Mouse (Mus musculus) heart, postnatal 0 days (tissue): ENCODE results near the gene Maml3. TPM values are rescaled to one million over a fixed set of nuclear protein-coding genes. Genes with fewer than 3 reads are reported as not detected.

Source experiments
- ATAC-seq: fragments of 200-750 bp; cut with Nextera tagmentation; 2 replicates; pipeline ENCODE4 v1.8.0; 2017; ENCODE audit warnings: low read depth, moderate number of reproducible peaks, moderate library complexity; ENCODE audit not compliant: insufficient read depth
- DNase-seq: peaks from one replicate; pipeline ENCODE4 v3.0.0-alpha.2; 2016; ENCODE audit warnings: low spot score
- H3K27ac ChIP-seq: fragments of 300-500 bp; sonication (generic); 2 replicates; pipeline ENCODE4 v1.5.1; 2014; ENCODE audit warnings: low read depth, mild to moderate bottlenecking
- H3K27me3 ChIP-seq: fragments of 300-500 bp; sonication (generic); 2 replicates; pipeline ENCODE4 v1.6.1; 2014; ENCODE audit warnings: low read length, mixed read lengths; ENCODE audit not compliant: control insufficient read depth, insufficient read depth
- H3K36me3 ChIP-seq: fragments of 300-500 bp; sonication (generic); replicated peaks from 2 replicates; pipeline ENCODE4 v1.6.1; 2014; ENCODE audit warnings: low read length, mixed read lengths; ENCODE audit not compliant: control insufficient read depth, insufficient read depth
- H3K4me1 ChIP-seq: fragments of 300-500 bp; sonication (generic); 2 replicates; pipeline ENCODE4 v1.6.1; 2014; ENCODE audit warnings: antibody characterized with exemption; ENCODE audit not compliant: control insufficient read depth, insufficient read depth
- H3K4me2 ChIP-seq: fragments of 300-500 bp; sonication (generic); 2 replicates; pipeline ENCODE4 v1.6.1; 2014; ENCODE audit warnings: low read depth, mild to moderate bottlenecking, low read length, moderate library complexity
- H3K4me3 ChIP-seq: fragments of 300-500 bp; sonication (generic); 2 replicates; pipeline ENCODE4 v1.5.1; 2014; ENCODE audit warnings: low read depth, low read length
- H3K9ac ChIP-seq: fragments of 300-500 bp; sonication (generic); replicated peaks from 2 replicates; pipeline ENCODE4 v1.6.1; 2014; ENCODE audit warnings: low read depth, low read length, mixed read lengths
- H3K9me3 ChIP-seq: fragments of 300-500 bp; sonication (generic); replicated peaks from 2 replicates; pipeline ENCODE4 v1.6.1; 2016; ENCODE audit warnings: low read length; ENCODE audit not compliant: control insufficient read depth
- CTCF ChIP-seq: IDR thresholded peaks from 2 replicates; pipeline ENCODE4 v1.5.1; 2016; ENCODE audit warnings: antibody characterized with exemption, control low read depth, low read depth
- EP300 ChIP-seq: IDR thresholded peaks from 2 replicates; pipeline ENCODE4 v1.6.1; 2016; ENCODE audit warnings: antibody characterized with exemption, low read depth
- WGBS: fragments of 180-500 bp; shearing (Covaris S2); extraction: QIAGEN DNeasy Blood & Tissue Kit; methylation state at CpG from one replicate; pipeline ENCODE4 v1.1.7; 2014; 5-methylcytosine and 5-hydroxymethylcytosine counted together
- polyA plus RNA-seq: library from polyadenylated mRNA; unstranded; fragments of >200 nt; fragmentation: Nextera tagmentation; extraction: Ambion mirVana; gene quantifications from 2 replicates; pipeline ENCODE4 v1.2.1, GENCODE M21; 2015
- total RNA-seq: library from RNA; depleted of rRNA; stranded (reverse); fragments of >200 nt; gene quantifications from 2 replicates; pipeline ENCODE4 v1.2.3, GENCODE M21; 2014; ENCODE audit warnings: low replicate concordance

Maml3 gene
- total and polyA plus RNA-seq, 2 experiments from 2014 or later, result 1.6 to 6.2 TPM

GRCm38 (mm10) chr3:51866446-51866845, 238.4 kb downstream of the Maml3 start:
- no peak for ATAC-seq
- peaks cover 13% of the 10 kb centered on the region for H3K4me1 ChIP-seq
- H3K27ac ChIP-seq, result no peak overlapping the region
- H3K9me3 ChIP-seq, result no peaks in the 10 kb centered on the region
- DNase-seq, result no peak
- no peak overlapping the region for H3K4me2 ChIP-seq
- WGBS, result 85% methylated on average over 5 of the region's 5 CpGs
- TF ChIP-seq EP300 (no peak), CTCF (no peak)
- no peak overlapping the region for H3K9ac ChIP-seq
- no peak overlapping the region for H3K4me3 ChIP-seq
- no peaks in the 10 kb centered on the region for H3K36me3 ChIP-seq
- H3K27me3 ChIP-seq, result no peaks in the 10 kb centered on the region

DNA sequence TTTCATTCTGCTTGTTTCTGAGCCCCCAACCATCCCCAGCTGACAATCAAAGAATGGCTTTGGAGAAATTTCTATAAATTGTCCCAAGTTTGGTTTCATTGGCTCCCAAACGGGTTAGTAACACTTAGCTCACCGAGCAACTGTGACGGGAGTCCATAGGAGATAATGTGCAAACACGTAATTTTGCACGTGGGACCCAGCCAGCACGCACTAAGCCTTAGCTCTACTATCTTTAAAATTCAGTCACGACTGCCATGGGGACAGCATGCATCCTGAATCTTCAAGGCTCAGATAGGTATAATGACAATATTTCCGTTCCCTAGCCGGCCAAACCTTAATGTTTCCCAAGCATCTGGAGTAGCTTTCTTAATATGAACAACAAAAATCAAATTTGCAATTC, 243.2 kb downstream of the Maml3 start:
- WGBS, result 87% methylated on average over 9 of the region's 9 CpGs
- H3K4me2 ChIP-seq, result no peak overlapping the region
- no peaks in the 10 kb centered on the region for H3K27me3 ChIP-seq

GRCm38 (mm10) chr3:51860458-51860857, 244.4 kb downstream of the Maml3 start:
- Histone ChIP-seq H3K4me3 (no peak overlapping the region), H3K9ac (no peak overlapping the region), H3K4me1 (no peaks in the 10 kb centered on the region; the same call in 1 of the 2 replicates), H3K9me3 (no peaks in the 10 kb centered on the region), H3K36me3 (no peaks in the 10 kb centered on the region), H3K4me2 (no peak overlapping the region), H3K27ac (no peak overlapping the region), H3K27me3 (no peaks in the 10 kb centered on the region)
- ATAC-seq (no peak), DNase-seq (no peak)
- WGBS, result 84% methylated on average over 7 of the region's 7 CpGs
- TF ChIP-seq EP300 (no peak), CTCF (no peak)

More for the DNA sequence above, 243.2 kb downstream of the Maml3 start:
- Histone ChIP-seq H3K9ac (no peak overlapping the region), H3K4me1 (no peaks in the 10 kb centered on the region; the same call in 1 of the 2 replicates), H3K4me3 (no peak overlapping the region), H3K36me3 (no peaks in the 10 kb centered on the region), H3K27ac (no peak overlapping the region), H3K9me3 (no peaks in the 10 kb centered on the region)
- DNase-seq (no peak), ATAC-seq (no peak)
- no peak for TF ChIP-seq CTCF
- no peak for TF ChIP-seq EP300

- no peak overlapping the region for H3K4me3 ChIP-seq
- H3K27ac ChIP-seq, result no peak overlapping the region
- H3K27me3 ChIP-seq, result no peaks in the 10 kb centered on the region
- no peak for ATAC-seq
- TF ChIP-seq EP300, result no peak
- DNase-seq, result peak; percentile 22
- no peaks in the 10 kb centered on the region for H3K9me3 ChIP-seq
- no peak overlapping the region for H3K4me2 ChIP-seq
- H3K4me1 ChIP-seq, result no peaks in the 10 kb centered on the region; the same call in 1 of the 2 replicates
- no peak overlapping the region for H3K9ac ChIP-seq
- 63% methylated on average over 2 of the region's 2 CpGs for WGBS
- H3K36me3 ChIP-seq, result no peaks in the 10 kb centered on the region
These were observed 245.7 kb downstream of the Maml3 start for GRCm38 (mm10) chr3:51859208-51859607.

DNA sequence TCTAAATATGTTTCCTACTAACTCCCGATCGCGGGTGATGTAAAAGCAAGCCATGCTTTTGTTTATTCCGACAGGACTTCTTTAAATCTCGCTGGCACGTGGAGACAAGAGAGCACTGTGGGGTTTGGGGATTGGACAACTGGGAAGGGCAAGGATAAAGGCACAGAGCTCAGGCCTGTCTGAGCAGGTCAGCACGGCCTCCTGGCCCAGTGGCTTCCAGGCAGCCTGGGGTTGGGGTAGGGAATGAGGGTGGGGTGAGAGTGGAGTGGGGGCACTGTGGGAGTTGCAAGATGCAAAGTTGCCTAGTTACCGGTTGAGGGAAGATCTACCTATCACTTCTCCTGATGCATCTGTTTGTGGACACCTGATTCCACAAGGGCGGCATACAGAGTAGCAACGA, 250.7 kb downstream of the Maml3 start:
- Histone ChIP-seq H3K4me3 (no peak overlapping the region), H3K27ac (no peak overlapping the region), H3K9ac (no peak overlapping the region), H3K9me3 (no peaks in the 10 kb centered on the region), H3K4me2 (no peak overlapping the region), H3K36me3 (no peaks in the 10 kb centered on the region), H3K4me1 (no peaks in the 10 kb centered on the region; the same call in none of the 2 replicates), H3K27me3 (no peaks in the 10 kb centered on the region)
- DNase-seq (no peak), ATAC-seq (no peak)
- 88% methylated on average over 10 of the region's 10 CpGs for WGBS
- TF ChIP-seq EP300 (no peak), CTCF (no peak)

DNA sequence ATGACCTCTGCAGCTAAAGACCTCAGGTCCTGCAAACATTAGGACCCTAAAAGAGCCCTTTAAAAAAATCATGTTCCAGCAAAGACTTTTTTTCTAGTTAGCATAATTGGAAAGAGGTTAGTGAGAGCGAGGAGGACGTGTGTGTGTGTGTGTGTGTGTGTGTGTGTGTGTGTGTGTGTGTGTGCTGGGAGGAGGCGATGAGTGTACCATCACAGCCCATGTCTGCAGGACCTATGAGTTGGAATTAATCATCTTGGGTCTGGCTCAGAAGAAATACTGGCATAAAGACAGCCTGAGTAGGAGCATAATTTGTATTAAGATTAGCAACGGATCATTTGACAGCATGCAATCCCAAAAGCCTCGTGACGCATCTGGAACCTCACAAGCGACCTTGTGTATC, 251.3 kb downstream of the Maml3 start:
- no peak for DNase-seq

More for the DNA sequence above, 251.3 kb downstream of the Maml3 start:
- H3K27ac ChIP-seq, result no peak overlapping the region
- H3K4me2 ChIP-seq, result no peak overlapping the region
- H3K27me3 ChIP-seq, result no peaks in the 10 kb centered on the region
- H3K4me1 ChIP-seq, result no peaks in the 10 kb centered on the region; the same call in none of the 2 replicates
- H3K36me3 ChIP-seq, result no peaks in the 10 kb centered on the region
- H3K9ac ChIP-seq, result no peak overlapping the region
- 91% methylated on average over 7 of the region's 7 CpGs for WGBS
- no peak for ATAC-seq
- TF ChIP-seq EP300 (no peak), CTCF (no peak)
- H3K4me3 ChIP-seq, result no peak overlapping the region
- no peaks in the 10 kb centered on the region for H3K9me3 ChIP-seq
